Mouse (Mus musculus): ENCODE measurements around the gene Prc1.

DNA sequence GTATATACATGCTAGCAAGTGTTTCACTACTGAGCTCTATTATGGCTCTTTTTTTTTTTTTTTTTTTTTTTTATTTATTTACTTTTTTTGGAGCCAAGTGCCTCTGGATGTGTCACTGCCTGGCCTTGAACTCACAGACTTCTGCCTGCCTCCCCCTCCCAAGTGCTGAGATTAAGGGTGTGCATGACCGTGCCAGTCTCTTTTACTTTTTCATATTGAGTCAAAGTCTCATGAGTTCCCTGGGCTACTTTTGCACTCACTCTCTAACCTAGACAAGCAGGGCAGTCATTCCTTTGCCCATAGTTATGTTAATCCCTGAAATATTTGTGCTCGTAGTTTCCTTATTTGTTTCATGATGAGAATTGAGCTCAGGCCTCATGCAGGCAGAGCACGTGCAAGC, 12.6 kb upstream of the Prc1 start:
- no peak for TF ChIP-seq POLR2A (IDR thresholded peaks at IDR 0.05; ENCODE audit: insufficient read length, low read depth)
- no peak for TF ChIP-seq MAX (IDR thresholded peaks at IDR 0.05; ENCODE audit: low read depth)
- TF ChIP-seq CEBPB (IDR thresholded peaks at IDR 0.05; ENCODE audit: insufficient read depth, poor library complexity, severe bottlenecking) = no peak
- no peak for TF ChIP-seq TCF3 (IDR thresholded peaks at IDR 0.05; ENCODE audit: insufficient read length, low read depth)
- TF ChIP-seq MYOG (IDR thresholded peaks at IDR 0.05; ENCODE audit: control insufficient read depth in 1 of 3, insufficient read depth in 1 of 3, insufficient read length in 2 of 3, low read depth in 2 of 3) = no peak
- TF ChIP-seq MYOD1 (IDR thresholded peaks at IDR 0.05; ENCODE audit: control insufficient read depth in 1 of 3, insufficient read length in 2 of 3, low read depth in 2 of 3) = no peak
- TF ChIP-seq USF1 (IDR thresholded peaks at IDR 0.05; ENCODE audit: low read depth) = no peak
- TF ChIP-seq SRF (IDR thresholded peaks at IDR 0.05; ENCODE audit: control insufficient read depth, insufficient read length, low read depth) = no peak
- TF ChIP-seq TCF12 (IDR thresholded peaks at IDR 0.05; ENCODE audit: insufficient read depth, poor library complexity, severe bottlenecking) = no peak
- no peak for TF ChIP-seq E2F4 (IDR thresholded peaks at IDR 0.05; ENCODE audit: insufficient read depth)
- TF ChIP-seq POLR2AphosphoS2 (IDR thresholded peaks at IDR 0.05; ENCODE audit: insufficient read length, low read depth) = no peak
- TF ChIP-seq REST (IDR thresholded peaks at IDR 0.05; ENCODE audit: insufficient read depth, insufficient read length) = no peak

Measured in myocyte (in vitro differentiated cells).